Mouse (Mus musculus): ENCODE data around the gene Plrg1. TPM values are rescaled to one million over a fixed set of nuclear protein-coding genes. Genes with fewer than 3 reads are reported as not detected.

The Plrg1 gene
- 10 to 100 TPM; 53.2 to 59.1 TPM for total RNA-seq (2021)
- long read RNA-seq, experiment 1, transcript Plrg1-204 (15 exons, 1,851 nt) = major isoform, 27 of 28 reads
- long read RNA-seq, experiment 1, partial matches to known transcripts = 1 of 28 reads
- long read RNA-seq, experiment 1, other reads (novel, unspliced or antisense) = 0 of 28 reads
- long read RNA-seq, experiment 2, transcript Plrg1-204 (15 exons, 1,851 nt) = major isoform, 59 of 67 reads
- long read RNA-seq, experiment 2, partial matches to known transcripts = 3 of 67 reads
- long read RNA-seq, experiment 2, other reads (novel, unspliced or antisense) = 5 of 67 reads

- DNase-seq (ENCODE audit: low spot score in 2 of 2) = peak; percentile 96 to 99
Measured at GRCm38 (mm10) chr3:83055281-83056038, at the start of gene Plrg1. Gene Plrg1 (plus strand): TSS chr3:83055522.

GRCm38 (mm10) chr3:83007557-83007956, 47.8 kb upstream of the Plrg1 start, which contains the start of gene Fgg:
Gene Fgg (plus strand): TSS chr3:83007724.
- no peak for DNase-seq (ENCODE audit: low spot score in 2 of 2)

GRCm38 (mm10) chr3:83010291-83010690, 45.0 kb upstream of the Plrg1 start:
- DNase-seq (ENCODE audit: low spot score in 2 of 2) = no peak

- DNase-seq (ENCODE audit: low spot score in 2 of 2) = no peak
Measured at GRCm38 (mm10) chr3:83011136-83011535, 44.2 kb upstream of the Plrg1 start.

- no peak for DNase-seq (ENCODE audit: low spot score in 2 of 2)
Measured at GRCm38 (mm10) chr3:83011565-83011964, 43.8 kb upstream of the Plrg1 start.

GRCm38 (mm10) chr3:83012636-83013035, 42.7 kb upstream of the Plrg1 start:
- no peak for DNase-seq (ENCODE audit: low spot score in 2 of 2)

GRCm38 (mm10) chr3:83013951-83014350, 41.4 kb upstream of the Plrg1 start:
- no peak for DNase-seq (ENCODE audit: low spot score in 2 of 2)

- no peak for DNase-seq (ENCODE audit: low spot score in 2 of 2)
Measured at GRCm38 (mm10) chr3:83016236-83016635, 39.1 kb upstream of the Plrg1 start.

GRCm38 (mm10) chr3:83020387-83020786, 34.9 kb upstream of the Plrg1 start:
- DNase-seq (ENCODE audit: low spot score in 2 of 2) = no peak

- no peak for DNase-seq (ENCODE audit: low spot score in 2 of 2)
Measured at GRCm38 (mm10) chr3:83021176-83021575, 34.1 kb upstream of the Plrg1 start.

GRCm38 (mm10) chr3:83025036-83025435, 30.3 kb upstream of the Plrg1 start:
- no peak for DNase-seq (ENCODE audit: low spot score in 2 of 2)

GRCm38 (mm10) chr3:83025475-83026301, 29.6 kb upstream of the Plrg1 start, which contains the start of gene Fga:
Gene Fga (plus strand): TSS chr3:83026076.
- no peak for DNase-seq (ENCODE audit: low spot score in 2 of 2)

GRCm38 (mm10) chr3:83027546-83028251, 27.6 kb upstream of the Plrg1 start:
- DNase-seq (ENCODE audit: low spot score in 2 of 2) = no peak

GRCm38 (mm10) chr3:83030331-83030730, 25.0 kb upstream of the Plrg1 start:
- DNase-seq (ENCODE audit: low spot score in 2 of 2) = no peak

GRCm38 (mm10) chr3:83032746-83033308, 22.5 kb upstream of the Plrg1 start:
- DNase-seq (ENCODE audit: low spot score in 2 of 2) = no peak

GRCm38 (mm10) chr3:83033801-83034200, 21.5 kb upstream of the Plrg1 start:
- no peak for DNase-seq (ENCODE audit: low spot score in 2 of 2)

- no peak for DNase-seq (ENCODE audit: low spot score in 2 of 2)
Measured at GRCm38 (mm10) chr3:83038865-83039264, 16.5 kb upstream of the Plrg1 start.

GRCm38 (mm10) chr3:83039666-83040065, 15.7 kb upstream of the Plrg1 start:
- no peak for DNase-seq (ENCODE audit: low spot score in 2 of 2)

GRCm38 (mm10) chr3:83042451-83042850, 12.9 kb upstream of the Plrg1 start:
- DNase-seq (ENCODE audit: low spot score in 2 of 2) = no peak

- no peak for DNase-seq (ENCODE audit: low spot score in 2 of 2)
Measured at GRCm38 (mm10) chr3:83046649-83047048, 8.7 kb upstream of the Plrg1 start.

- DNase-seq (ENCODE audit: low spot score in 2 of 2) = no peak
Measured at GRCm38 (mm10) chr3:83049680-83050079, 5.6 kb upstream of the Plrg1 start, which contains the start of gene Fgb. Gene Fgb (minus strand): TSS chr3:83049863.

Data from adrenal gland, postnatal 4 days (tissue).